ENCODE assay signal across 12 mouse cellular contexts in genomic region chr2:122365244-122365866, GRCm38 (mm10). TPM values are rescaled to one million over a fixed set of nuclear protein-coding genes. Genes with fewer than 3 reads are reported as not detected.
DNase-seq lines count a peak whose midpoint lies in the region; ATAC-seq and TF ChIP-seq lines count a peak whose summit lies in the region.
"Had no signal": no experiment of that assay in that cellular context is flagged by ENCODE, and none has a peak within 500 bp of the region (broad histone marks: within the 10 kb centered on the region; RNA-seq: fewer than 3 reads in every experiment).

No protein-coding gene starts in this region.

- H3K4me2 ChIP-seq in myocyte (ENCODE audit: low read depth): peak overlapping the region; percentile 12

- no peak for TF ChIP-seq POLR2A in cortical plate, adult 2 months (IDR thresholded peaks at IDR 0.05; ENCODE audit: extremely low read depth, insufficient read depth, low read length)
- no peak for TF ChIP-seq POLR2A in myocyte (IDR thresholded peaks at IDR 0.05; ENCODE audit: insufficient read length, low read depth)

- no peak overlapping the region for H3K27ac ChIP-seq in left cerebral cortex, adult 2 months
- H3K27ac ChIP-seq in cortical plate, adult 2 months (ENCODE audit: insufficient read depth, low read length): no peak overlapping the region

- H3K27me3 ChIP-seq in myocyte (ENCODE audit: control insufficient read depth, insufficient read depth, insufficient read length): no peaks in the 10 kb centered on the region

- no peak for DNase-seq in left cerebral cortex, adult 2 months (ENCODE audit: extremely low spot score in 1 of 2, low spot score in 2 of 2)
- DNase-seq in left cerebral cortex, postnatal 4 days: no peak
- peak; percentile 78 for DNase-seq in ZHBTc4 (ENCODE audit: low read depth, low spot score)
- no peak for DNase-seq in right cerebral cortex, postnatal 25 days
- DNase-seq: right cerebral cortex, adult 18-20 months; thymus, postnatal 25 days had no signal

- H3ac ChIP-seq in myocyte (ENCODE audit: control insufficient read depth, insufficient read length): no peak overlapping the region

- H3K4me3 ChIP-seq in left cerebral cortex, adult 2 months: no peak overlapping the region
- no peak overlapping the region for H3K4me3 ChIP-seq in cortical plate, adult 2 months (ENCODE audit: insufficient read depth, low read length)
- no peak overlapping the region for H3K4me3 ChIP-seq in myocyte

- intact Hi-C loops in left cerebral cortex, adult 2 months (cut with DNase I): no loop called here
- intact Hi-C loops in left cerebral cortex, postnatal 4 days (cut with DNase I): no loop called here

- peaks cover 55% of the 10 kb centered on the region for H3K79me2 ChIP-seq in myocyte (ENCODE audit: control insufficient read depth, insufficient read depth)

- H3K4me1 ChIP-seq in cortical plate, adult 2 months (ENCODE audit: control insufficient read depth, insufficient read depth, low read length): peaks cover 6% of the 10 kb centered on the region

- ATAC-seq in erythroblast, adult 5-6 weeks (replicated peaks; ENCODE audit: low FRiP score, poor library complexity, severe bottlenecking): no peak

- peak; percentile 43 for TF ChIP-seq CTCF in left cerebral cortex, adult 2 months (IDR thresholded peaks at IDR 0.05)
- 0 out of 2 replicates have a peak, but pooled peaks have one; percentile 17 for TF ChIP-seq CTCF in cortical plate, adult 2 months (IDR thresholded peaks at IDR 0.05; ENCODE audit: extremely low read depth, insufficient read depth, low read length)

- H3K36me3 ChIP-seq in myocyte (ENCODE audit: control insufficient read depth, insufficient read depth): no peaks in the 10 kb centered on the region

TF ChIP-seq in myocyte, 11 proteins besides CTCF, POLR2A, EP300 and RAD21:
- TF ChIP-seq POLR2AphosphoS2 (IDR thresholded peaks at IDR 0.05; ENCODE audit: insufficient read length, low read depth) (no peak), E2F4 (IDR thresholded peaks at IDR 0.05; ENCODE audit: insufficient read depth) (no peak), CEBPB (IDR thresholded peaks at IDR 0.05; ENCODE audit: insufficient read depth, poor library complexity, severe bottlenecking) (no peak), MAX (IDR thresholded peaks at IDR 0.05; ENCODE audit: low read depth) (no peak), REST (IDR thresholded peaks at IDR 0.05; ENCODE audit: insufficient read depth, insufficient read length) (no peak), MYOG (IDR thresholded peaks at IDR 0.05; ENCODE audit: control insufficient read depth in 1 of 3, insufficient read depth in 1 of 3, insufficient read length in 2 of 3, low read depth in 2 of 3) (no peak), MYOD1 (IDR thresholded peaks at IDR 0.05; ENCODE audit: control insufficient read depth in 1 of 3, insufficient read length in 2 of 3, low read depth in 2 of 3) (no peak), TCF12 (IDR thresholded peaks at IDR 0.05; ENCODE audit: insufficient read depth, poor library complexity, severe bottlenecking) (no peak), USF1 (IDR thresholded peaks at IDR 0.05; ENCODE audit: low read depth) (no peak), SRF (IDR thresholded peaks at IDR 0.05; ENCODE audit: control insufficient read depth, insufficient read length, low read depth) (no peak), TCF3 (IDR thresholded peaks at IDR 0.05; ENCODE audit: insufficient read length, low read depth) (no peak)

RNA-seq across cellular contexts. Expression of gene Shf, which starts 3.6 kb away (rescaled TPM):
- 10 to 100 TPM; 70.3 to 78.4 TPM for total RNA-seq in left cerebral cortex, adult 2 months (2021)
- total RNA-seq in left cerebral cortex, postnatal 4 days (2021): 10 to 100 TPM; 54.9 to 56.9 TPM
- polyA plus RNA-seq in cortical plate, adult 2 months (2012; rRNA removed): 70.6 and 72.5 TPM in 2 replicates
- polyA plus RNA-seq in myocyte (2012; fragmentation: generic; extraction: Trizol): 48.5 TPM
- total RNA-seq in erythroblast, adult 5-6 weeks (2015; ENCODE audit: low replicate concordance): 0.84 TPM in 1 of 2 replicates, not detected in the other
- total RNA-seq in erythroblast, adult 5-6 weeks (2017; ENCODE audit: low replicate concordance): 6.3 and 13.0 TPM in 2 replicates

RNA-seq across cellular contexts. Expression of gene Duox1, which starts 49.9 kb away (rescaled TPM):
- total RNA-seq in left cerebral cortex, adult 2 months (2021): not detected
- total RNA-seq in left cerebral cortex, postnatal 4 days (2021): under 1 TPM; 0.12 to 0.36 TPM
- polyA plus RNA-seq in cortical plate, adult 2 months (2012; rRNA removed): 0.04 TPM in 1 of 2 replicates, not detected in the other
- 0.10 TPM for polyA plus RNA-seq in myocyte (2012; fragmentation: generic; extraction: Trizol)
- total RNA-seq in erythroblast, adult 5-6 weeks (2015; ENCODE audit: low replicate concordance): not detected in 2 replicates
- 0.14 TPM in 1 of 2 replicates, not detected in the other for total RNA-seq in erythroblast, adult 5-6 weeks (2017; ENCODE audit: low replicate concordance)
- total RNA-seq: common myeloid progenitor, adult 5-6 weeks had no signal

RNA-seq across cellular contexts. Expression of gene Duoxa1, which starts 51.8 kb away (rescaled TPM):
- not detected for total RNA-seq in left cerebral cortex, adult 2 months (2021)
- under 1 TPM; 0.40 to 0.66 TPM for total RNA-seq in left cerebral cortex, postnatal 4 days (2021)
- 0.10 and 0.15 TPM in 2 replicates for polyA plus RNA-seq in cortical plate, adult 2 months (2012; rRNA removed)
- 2.6 TPM for polyA plus RNA-seq in myocyte (2012; fragmentation: generic; extraction: Trizol)
- 0.77 TPM in 1 of 2 replicates, not detected in the other for total RNA-seq in erythroblast, adult 5-6 weeks (2015; ENCODE audit: low replicate concordance)
- not detected in 2 replicates for total RNA-seq in erythroblast, adult 5-6 weeks (2017; ENCODE audit: low replicate concordance)
- total RNA-seq: left cerebral cortex, postnatal 14 days had no signal
- polyA plus RNA-seq: intestine, embryonic 14.5 days had no signal

Comparison
In these comparisons a context has a peak if more than half of its experiments do, and no peak if none do; other contexts are left out.
1. RNA of gene Shf, which starts 3.6 kb away (total RNA-seq): 70.3 to 78.4 TPM in left cerebral cortex, adult 2 months and 54.9 to 56.9 TPM in left cerebral cortex, postnatal 4 days; 0.84 to 13.0 TPM in erythroblast, adult 5-6 weeks; every median in the first group is over 4 times any median in the second.